Mouse (Mus musculus) embryo, embryonic 11 days (tissue): ENCODE measurements at regions not wholly inside any gene's neighbourhood (a gene's known extent, or its start where the extent isn't known, plus 50 kb on each side); places are given as distances from the start of the nearest gene placed in this dataset.
"Not testable (repeated sequence)": the region's sequence is repeated elsewhere in the genome, so short reads cannot be mapped to it uniquely, and the experiment has no call there.

Experiments used
- DNase-seq: peaks from one replicate; pipeline ENCODE4 v3.0.0-alpha.2; 2015

DNA sequence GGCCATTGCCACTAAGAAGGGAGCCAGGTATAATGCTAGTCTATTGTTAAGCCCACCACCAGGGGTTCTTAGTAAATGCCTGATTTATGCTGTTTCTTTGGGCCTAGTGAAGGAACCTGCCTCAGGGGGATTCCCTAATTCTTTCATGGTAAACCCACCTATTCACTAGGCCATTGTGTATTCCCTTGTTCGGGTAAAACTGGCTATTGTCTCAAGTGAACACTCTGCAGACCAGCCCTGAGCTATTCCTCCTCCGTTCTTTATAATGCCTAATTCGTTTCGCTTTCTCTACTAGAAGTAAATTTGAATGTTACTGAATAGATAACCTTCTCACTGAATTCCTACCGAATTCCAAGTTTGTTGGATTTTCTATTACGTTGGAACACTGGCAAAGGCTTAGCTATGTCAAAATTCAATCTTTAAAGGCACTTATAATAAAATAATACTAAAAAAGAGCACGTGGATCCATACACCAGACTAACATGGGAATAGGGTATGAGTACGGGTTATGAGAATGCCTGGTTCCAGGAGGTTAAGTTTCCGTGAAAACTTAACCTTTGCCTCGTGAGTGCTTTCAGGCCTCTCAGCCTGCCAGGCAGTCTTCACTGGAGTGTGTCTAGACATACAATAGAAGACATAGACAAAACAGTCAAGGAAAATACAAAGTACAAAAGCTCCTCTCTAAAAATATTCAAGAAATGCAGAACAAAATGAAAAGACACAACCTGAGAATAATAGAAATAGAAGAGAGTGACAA lies 536.8 kb upstream of the Cntn5 start:
- DNase-seq, result peak; percentile 4

- DNase-seq, result no peak
Measured at GRCm38 (mm10) chr9:11436443-11437167, 532.0 kb upstream of the Cntn5 start.

GRCm38 (mm10) chr9:11436014-11436413 lies 531.4 kb upstream of the Cntn5 start:
- DNase-seq, result no peak

DNA sequence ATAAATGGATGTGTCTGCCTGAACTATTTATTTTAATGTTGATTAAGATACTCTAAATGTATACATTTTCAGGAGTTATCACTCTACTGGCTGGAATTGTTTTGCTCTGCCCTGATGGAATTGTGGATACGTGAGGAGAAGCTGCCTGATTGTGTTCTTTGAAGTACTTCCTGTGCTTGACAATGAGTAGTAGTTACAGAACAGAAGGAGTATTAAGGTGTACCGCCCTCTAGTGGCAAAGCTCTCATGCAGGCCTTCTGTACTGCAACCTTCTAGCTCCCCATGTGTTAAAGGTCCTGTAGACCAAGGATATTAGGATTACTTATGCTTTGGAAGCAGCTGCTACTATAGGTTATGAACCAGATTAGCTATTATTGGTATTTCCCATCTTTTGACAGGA lies 530.4 kb upstream of the Cntn5 start:
- peak; percentile 54 for DNase-seq

DNA sequence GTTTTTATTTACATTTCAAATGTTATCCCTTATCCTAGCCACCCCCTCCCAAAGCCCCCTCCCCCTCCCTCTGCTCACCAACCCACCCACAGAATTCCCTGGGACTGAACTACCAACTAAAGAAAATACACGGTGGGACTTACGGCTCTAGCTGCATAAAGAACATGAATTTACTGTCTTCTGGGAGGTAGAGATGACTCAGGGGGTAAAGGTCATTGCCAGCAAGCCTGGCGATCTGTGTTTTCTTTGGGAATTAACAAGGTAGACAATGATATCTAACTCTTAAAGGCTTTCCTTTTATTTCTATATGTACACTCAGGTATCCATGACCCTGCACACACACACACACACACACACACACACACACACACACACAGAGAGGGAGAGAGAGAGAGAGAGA lies 521.9 kb upstream of the Cntn5 start:
- DNase-seq, result no peak

GRCm38 (mm10) chr9:11396829-11397228 lies 492.3 kb upstream of the Cntn5 start:
- DNase-seq, result no peak

GRCm38 (mm10) chr9:11381648-11382075 lies 477.1 kb upstream of the Cntn5 start:
- DNase-seq, result no peak

DNA sequence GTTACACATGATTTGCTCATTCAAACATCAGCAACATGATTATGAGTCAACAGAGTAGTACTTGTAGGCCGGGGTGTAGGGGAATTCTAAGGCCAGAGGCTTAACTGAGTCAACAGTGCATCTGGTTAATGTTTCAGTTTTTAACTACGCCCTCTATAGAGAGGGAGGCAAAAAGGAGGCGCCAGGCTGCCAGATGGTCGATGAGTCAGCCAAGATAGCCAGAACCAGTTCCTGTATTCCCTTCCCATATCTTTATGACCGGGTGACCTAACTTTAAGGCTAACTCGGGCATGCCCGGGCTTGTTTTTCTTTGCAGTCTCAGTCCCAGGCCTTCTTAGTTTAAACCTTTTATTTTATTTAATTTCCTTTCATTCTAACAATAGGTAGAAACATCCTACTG lies 476.0 kb upstream of the Cntn5 start:
- no peak for DNase-seq

DNA sequence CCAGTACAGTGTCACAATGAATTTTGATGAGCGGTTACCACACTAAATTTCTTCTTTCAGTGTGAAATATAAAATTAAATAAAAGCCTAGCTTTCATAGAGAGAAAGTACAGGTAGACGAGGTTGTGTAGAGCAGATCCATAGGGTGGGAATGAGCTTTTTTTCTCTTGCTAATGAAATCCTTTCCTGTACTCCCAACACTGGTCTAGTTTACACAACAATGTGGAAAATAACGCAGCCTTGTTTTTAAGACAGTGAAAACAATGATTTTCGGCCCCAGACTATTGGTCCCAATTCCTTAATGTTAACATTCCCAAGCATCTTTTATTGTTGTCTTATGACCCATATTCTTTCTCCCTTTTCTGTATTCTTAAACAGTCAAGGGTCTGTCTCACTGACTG lies 473.5 kb upstream of the Cntn5 start:
- DNase-seq, result no peak

GRCm38 (mm10) chr9:11377586-11377985 lies 473.0 kb upstream of the Cntn5 start:
- no peak for DNase-seq

GRCm38 (mm10) chr9:11373294-11373903 lies 468.8 kb upstream of the Cntn5 start:
- no peak for DNase-seq

DNA sequence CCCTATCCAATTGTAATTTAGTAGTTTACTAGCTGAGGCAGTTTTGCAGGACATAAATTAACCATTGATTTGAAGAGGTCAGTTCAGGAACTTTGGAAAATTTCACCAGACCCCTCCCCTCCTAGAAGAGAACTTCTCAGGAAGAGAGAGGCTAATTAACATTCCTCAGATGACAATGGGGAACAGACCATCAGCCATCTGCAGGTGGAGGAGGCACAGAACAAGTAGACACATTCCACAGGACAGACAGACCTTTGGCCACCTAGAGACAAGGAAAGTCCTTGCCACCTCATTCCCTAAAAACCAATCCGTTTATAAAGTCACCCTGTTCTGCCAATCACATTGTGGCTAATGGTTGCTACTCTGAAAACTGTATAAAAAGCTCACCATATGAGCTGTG lies 463.5 kb upstream of the Cntn5 start:
- DNase-seq, result no peak

DNA sequence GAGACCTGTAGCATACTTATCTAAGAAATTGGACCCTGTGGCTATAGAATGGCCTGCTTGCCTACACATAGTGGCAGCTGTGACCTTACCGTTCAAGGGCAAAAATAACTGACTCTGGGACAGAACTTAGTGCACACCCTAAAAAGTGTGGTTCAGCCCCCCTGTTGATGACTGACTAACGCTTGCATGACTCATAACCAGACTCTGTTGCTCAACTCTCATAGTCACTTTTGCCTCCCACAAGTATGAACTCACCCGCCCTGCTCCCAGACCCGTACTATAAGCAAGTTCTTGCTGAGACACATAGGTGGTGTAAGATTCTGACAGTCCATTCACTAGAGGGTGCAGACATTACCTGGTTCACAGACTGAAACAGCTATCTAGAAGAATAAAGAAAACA lies 424.3 kb upstream of the Cntn5 start:
- DNase-seq, result no peak

- no peak for DNase-seq
Measured at GRCm38 (mm10) chr9:11317221-11317620, 412.6 kb upstream of the Cntn5 start.

DNA sequence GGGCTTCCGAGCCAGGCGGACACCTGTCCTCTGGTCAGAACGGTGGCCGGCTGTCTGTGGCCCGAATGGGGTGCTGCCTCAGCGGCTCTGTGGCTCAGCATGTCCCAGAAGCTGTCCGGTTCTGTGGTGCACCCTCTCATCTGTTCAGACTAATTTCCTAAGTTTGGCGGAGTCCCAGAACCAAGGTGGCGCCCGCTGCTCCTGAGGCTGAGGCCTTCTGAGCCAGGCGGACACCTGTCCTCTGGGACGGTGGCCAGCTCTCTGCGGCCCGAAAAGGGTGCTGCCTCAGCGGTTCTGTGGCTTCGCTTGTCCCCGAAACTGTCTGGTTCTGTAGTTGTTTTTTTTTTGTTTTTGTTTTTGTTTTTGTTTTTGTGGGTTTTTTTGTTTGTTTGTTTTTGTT lies 392.5 kb upstream of the Cntn5 start:
- DNase-seq, result not testable (repeated sequence)

- no peak for DNase-seq
Measured at GRCm38 (mm10) chr9:11285135-11285534, 380.6 kb upstream of the Cntn5 start.

GRCm38 (mm10) chr9:11284549-11284948 lies 380.0 kb upstream of the Cntn5 start:
- DNase-seq, result no peak

DNA sequence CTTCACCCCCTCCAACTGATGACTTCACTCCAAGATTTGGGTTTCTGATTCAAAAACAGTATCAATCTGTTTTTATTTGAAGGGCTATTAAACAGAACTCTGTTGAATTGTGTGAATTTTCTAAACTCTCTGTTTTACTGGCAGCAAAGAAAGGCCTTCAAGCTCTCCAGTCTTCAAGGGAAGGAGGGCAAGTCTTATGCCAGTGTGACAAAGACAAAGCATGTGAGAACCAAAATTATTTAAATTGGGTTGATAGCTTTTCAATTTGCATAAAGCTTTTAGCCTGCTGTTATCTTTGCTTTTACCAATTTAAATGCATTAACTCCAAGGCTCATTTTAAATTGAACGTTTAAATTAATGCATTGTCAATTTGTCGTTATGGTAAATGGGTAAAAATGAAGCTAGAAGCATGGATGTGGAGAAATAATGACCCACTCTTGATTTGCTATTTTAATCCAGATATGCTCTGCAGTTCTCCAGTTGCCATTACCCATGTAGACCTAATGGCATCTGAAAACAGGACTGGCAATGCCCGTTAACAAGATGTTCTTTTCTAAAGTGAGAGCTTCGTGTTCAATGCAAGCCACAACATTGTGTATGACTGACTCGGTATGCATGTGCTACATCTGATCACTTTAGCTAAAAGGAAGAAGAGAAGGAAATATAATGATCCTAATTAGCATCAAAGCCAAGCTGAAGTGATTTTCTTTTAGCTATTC lies 375.0 kb upstream of the Cntn5 start:
- DNase-seq, result no peak

DNA sequence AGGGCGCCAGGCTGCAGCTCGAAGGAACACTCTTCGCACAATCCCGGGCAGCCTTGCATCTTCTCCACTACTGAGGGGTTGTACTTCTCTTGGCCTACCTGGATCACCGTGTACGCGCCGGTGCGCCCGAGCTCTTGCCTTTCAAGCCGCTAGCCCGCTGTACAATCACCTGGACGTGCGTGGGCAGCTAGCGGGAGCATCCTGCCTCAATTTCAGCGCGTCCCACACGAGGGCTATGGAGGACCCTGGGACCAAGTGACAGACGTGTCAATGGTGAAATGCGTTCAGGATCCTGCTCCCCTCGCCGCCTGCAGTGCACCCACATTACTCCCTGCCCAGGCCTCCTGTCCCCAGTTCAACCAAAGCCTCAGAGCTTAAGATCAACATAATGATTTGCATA lies 373.2 kb upstream of the Cntn5 start:
- no peak for DNase-seq

DNA sequence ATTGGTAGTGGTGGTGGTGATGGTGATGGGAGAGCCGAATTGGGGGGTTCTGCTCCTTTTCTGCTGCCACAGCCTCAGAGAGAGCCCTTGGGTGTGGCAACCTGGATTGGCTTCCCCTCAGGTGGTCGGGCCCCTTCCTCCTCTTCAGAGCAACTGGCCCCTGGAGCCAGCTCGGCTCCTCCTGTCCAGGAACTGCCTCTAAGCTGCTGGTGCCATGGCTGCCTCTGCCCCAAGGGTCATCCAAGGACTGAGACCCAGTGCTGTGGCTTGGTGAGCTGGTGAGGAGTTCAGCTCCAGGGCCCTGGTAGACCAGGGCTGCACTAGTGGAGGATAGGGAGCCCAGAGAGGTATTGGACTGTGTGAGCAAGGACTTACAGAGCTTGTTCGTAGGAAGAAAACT lies 372.4 kb upstream of the Cntn5 start:
- DNase-seq, result no peak

GRCm38 (mm10) chr9:11256848-11257247 lies 352.3 kb upstream of the Cntn5 start:
- DNase-seq, result no peak

GRCm38 (mm10) chr9:11206829-11207228 lies 302.3 kb upstream of the Cntn5 start:
- peak; percentile 9 for DNase-seq

DNA sequence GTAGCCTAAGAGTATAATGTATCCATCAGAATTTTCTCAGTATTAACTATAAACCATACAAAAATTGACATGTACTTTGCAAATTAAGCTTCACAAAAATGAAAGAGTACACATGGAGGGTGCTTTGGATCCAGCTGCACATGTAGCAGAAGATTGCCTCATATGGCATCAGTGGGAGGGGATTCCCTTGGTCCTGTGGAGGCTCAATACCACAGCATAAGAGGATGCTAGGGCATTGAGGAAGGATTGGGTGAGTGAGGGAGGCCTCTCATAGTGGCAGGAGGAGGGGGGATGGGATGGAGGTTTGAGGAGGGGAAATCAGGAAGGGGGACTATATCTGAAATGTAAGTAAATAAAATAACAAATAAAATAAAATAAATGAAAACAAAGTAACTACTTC lies 301.7 kb upstream of the Cntn5 start:
- DNase-seq, result no peak
